Mouse (Mus musculus): ENCODE data around the gene Tgfbr3. TPM values are rescaled to one million over a fixed set of nuclear protein-coding genes. Genes with fewer than 3 reads are reported as not detected.

The Tgfbr3 gene
- polyA plus RNA-seq, 1 experiment from 2014 or later, result 4.4 TPM

- H3K27me3 ChIP-seq (ENCODE audit: insufficient read depth, low read length), result no peaks in the 10 kb centered on the region
- H3K9ac ChIP-seq (replicated peaks), result no peak overlapping the region
- ATAC-seq, result no peak
- WGBS (ENCODE audit: insufficient replicate concordance), result 52% methylated on average over 12 of the region's 12 CpGs
- no peaks in the 10 kb centered on the region for H3K4me1 ChIP-seq (ENCODE audit: insufficient read depth)
- H3K27ac ChIP-seq (ENCODE audit: low read depth), result no peak overlapping the region
- DNase-seq, result no peak
- TF ChIP-seq EP300 (IDR thresholded peaks at IDR 0.05; ENCODE audit: low read depth), result no peak
- TF ChIP-seq CTCF (IDR thresholded peaks at IDR 0.05; ENCODE audit: low read depth), result no peak
- H3K4me2 ChIP-seq (ENCODE audit: low read depth, low read length), result no peak overlapping the region
- H3K36me3 ChIP-seq (replicated peaks; ENCODE audit: insufficient read depth, low read length), result no peaks in the 10 kb centered on the region
- no peak overlapping the region for H3K4me3 ChIP-seq (ENCODE audit: low read depth, low read length)
- H3K9me3 ChIP-seq (ENCODE audit: low read length), result no peaks in the 10 kb centered on the region
These were observed 208.3 kb downstream of the Tgfbr3 start for GRCm38 (mm10) chr5:107080986-107081624.

GRCm38 (mm10) chr5:107079920-107080319 is 209.5 kb downstream of the Tgfbr3 start:
- no peak overlapping the region for H3K4me3 ChIP-seq (ENCODE audit: low read depth, low read length)
- H3K9ac ChIP-seq (replicated peaks), result no peak overlapping the region
- H3K4me2 ChIP-seq (ENCODE audit: low read depth, low read length), result no peak overlapping the region
- no peaks in the 10 kb centered on the region for H3K9me3 ChIP-seq (ENCODE audit: low read length)
- no peak for ATAC-seq
- no peak for TF ChIP-seq CTCF (IDR thresholded peaks at IDR 0.05; ENCODE audit: low read depth)
- TF ChIP-seq EP300 (IDR thresholded peaks at IDR 0.05; ENCODE audit: low read depth), result no peak
- no peak for DNase-seq
- no peak overlapping the region for H3K27ac ChIP-seq (ENCODE audit: low read depth)
- H3K4me1 ChIP-seq (ENCODE audit: insufficient read depth), result 0 out of 2 replicates have a peak, but pooled peaks cover 4% of the 10 kb centered on the region
- no peaks in the 10 kb centered on the region for H3K27me3 ChIP-seq (ENCODE audit: insufficient read depth, low read length)
- no peaks in the 10 kb centered on the region for H3K36me3 ChIP-seq (replicated peaks; ENCODE audit: insufficient read depth, low read length)
- WGBS (ENCODE audit: insufficient replicate concordance), result 33% methylated on average over 8 of the region's 8 CpGs

- Histone ChIP-seq H3K4me2 (ENCODE audit: low read depth, low read length) (no peak overlapping the region), H3K9ac (replicated peaks) (no peak overlapping the region), H3K9me3 (ENCODE audit: low read length) (no peaks in the 10 kb centered on the region), H3K27ac (ENCODE audit: low read depth) (no peak overlapping the region), H3K4me3 (ENCODE audit: low read depth, low read length) (no peak overlapping the region), H3K36me3 (replicated peaks; ENCODE audit: insufficient read depth, low read length) (no peaks in the 10 kb centered on the region), H3K27me3 (ENCODE audit: insufficient read depth, low read length) (no peaks in the 10 kb centered on the region), H3K4me1 (ENCODE audit: insufficient read depth) (0 out of 2 replicates have a peak, but pooled peaks cover 4% of the 10 kb centered on the region)
- 33% methylated on average over 11 of the region's 11 CpGs for WGBS (ENCODE audit: insufficient replicate concordance)
- DNase-seq, result peak; percentile 29
- no peak for ATAC-seq
- no peak for TF ChIP-seq CTCF (IDR thresholded peaks at IDR 0.05; ENCODE audit: low read depth)
- no peak for TF ChIP-seq EP300 (IDR thresholded peaks at IDR 0.05; ENCODE audit: low read depth)
These were observed 210.2 kb downstream of the Tgfbr3 start for GRCm38 (mm10) chr5:107079146-107079638.

- H3K4me1 ChIP-seq (ENCODE audit: insufficient read depth), result 0 out of 2 replicates have a peak, but pooled peaks cover 4% of the 10 kb centered on the region
- no peak overlapping the region for H3K27ac ChIP-seq (ENCODE audit: low read depth)
- ATAC-seq, result no peak
- H3K36me3 ChIP-seq (replicated peaks; ENCODE audit: insufficient read depth, low read length), result no peaks in the 10 kb centered on the region
- no peak overlapping the region for H3K4me2 ChIP-seq (ENCODE audit: low read depth, low read length)
- no peaks in the 10 kb centered on the region for H3K27me3 ChIP-seq (ENCODE audit: insufficient read depth, low read length)
- no peak overlapping the region for H3K4me3 ChIP-seq (ENCODE audit: low read depth, low read length)
- no peaks in the 10 kb centered on the region for H3K9me3 ChIP-seq (ENCODE audit: low read length)
- no peak for TF ChIP-seq CTCF (IDR thresholded peaks at IDR 0.05; ENCODE audit: low read depth)
- no peak for TF ChIP-seq EP300 (IDR thresholded peaks at IDR 0.05; ENCODE audit: low read depth)
- WGBS (ENCODE audit: insufficient replicate concordance), result 87% methylated on average over 3 of the region's 3 CpGs
- DNase-seq, result no peak
- H3K9ac ChIP-seq (replicated peaks), result no peak overlapping the region
These were observed 211.1 kb downstream of the Tgfbr3 start for GRCm38 (mm10) chr5:107078361-107078760.

GRCm38 (mm10) chr5:107077900-107078299 is 211.5 kb downstream of the Tgfbr3 start:
- Histone ChIP-seq H3K4me2 (ENCODE audit: low read depth, low read length) (no peak overlapping the region), H3K9me3 (ENCODE audit: low read length) (no peaks in the 10 kb centered on the region), H3K27me3 (ENCODE audit: insufficient read depth, low read length) (no peaks in the 10 kb centered on the region), H3K4me1 (ENCODE audit: insufficient read depth) (0 out of 2 replicates have a peak, but pooled peaks cover 4% of the 10 kb centered on the region), H3K36me3 (replicated peaks; ENCODE audit: insufficient read depth, low read length) (no peaks in the 10 kb centered on the region), H3K9ac (replicated peaks) (no peak overlapping the region), H3K27ac (ENCODE audit: low read depth) (no peak overlapping the region), H3K4me3 (ENCODE audit: low read depth, low read length) (no peak overlapping the region)
- TF ChIP-seq CTCF (IDR thresholded peaks at IDR 0.05; ENCODE audit: low read depth) (no peak), EP300 (IDR thresholded peaks at IDR 0.05; ENCODE audit: low read depth) (no peak)
- DNase-seq, result no peak
- ATAC-seq, result no peak
- 75% methylated on average over 7 of the region's 7 CpGs for WGBS (ENCODE audit: insufficient replicate concordance)

GRCm38 (mm10) chr5:107074980-107075583 is 214.3 kb downstream of the Tgfbr3 start:
- H3K9ac ChIP-seq (replicated peaks), result no peak overlapping the region
- DNase-seq, result no peak
- H3K4me2 ChIP-seq (ENCODE audit: low read depth, low read length), result no peak overlapping the region
- H3K4me1 ChIP-seq (ENCODE audit: insufficient read depth), result 0 out of 2 replicates have a peak, but pooled peaks cover 4% of the 10 kb centered on the region
- H3K27me3 ChIP-seq (ENCODE audit: insufficient read depth, low read length), result no peaks in the 10 kb centered on the region
- no peaks in the 10 kb centered on the region for H3K9me3 ChIP-seq (ENCODE audit: low read length)
- TF ChIP-seq EP300 (IDR thresholded peaks at IDR 0.05; ENCODE audit: low read depth) (no peak), CTCF (IDR thresholded peaks at IDR 0.05; ENCODE audit: low read depth) (no peak)
- H3K27ac ChIP-seq (ENCODE audit: low read depth), result no peak overlapping the region
- ATAC-seq, result no peak
- H3K36me3 ChIP-seq (replicated peaks; ENCODE audit: insufficient read depth, low read length), result no peaks in the 10 kb centered on the region
- 56% methylated on average over 13 of the region's 13 CpGs for WGBS (ENCODE audit: insufficient replicate concordance)
- no peak overlapping the region for H3K4me3 ChIP-seq (ENCODE audit: low read depth, low read length)
